Mouse (Mus musculus) liver, embryonic 16.5 days (tissue): Measurements from ENCODE around the gene Psmc3ip. TPM values are rescaled to one million over a fixed set of nuclear protein-coding genes. Genes with fewer than 3 reads are reported as not detected.
"Not testable (repeated sequence)": the region's sequence is repeated elsewhere in the genome, so short reads cannot be mapped to it uniquely, and the experiment has no call there.

Source experiments
- ATAC-seq: fragments of 200-750 bp; cut with Nextera tagmentation; 2 replicates; pipeline ENCODE4 v1.8.0; 2017; ENCODE audit warnings: low read depth, mild to moderate bottlenecking, moderate number of reproducible peaks, moderate library complexity
- H3K27ac ChIP-seq: fragments of 300-500 bp; sonication (generic); 2 replicates; pipeline ENCODE4 v1.5.1; 2014; ENCODE audit warnings: mild to moderate bottlenecking, low read length
- H3K27me3 ChIP-seq: fragments of 300-500 bp; sonication (generic); 2 replicates; pipeline ENCODE4 v1.6.1; 2014; ENCODE audit warnings: low read depth, low read length, mixed read lengths; ENCODE audit not compliant: control insufficient read depth, insufficient read depth
- H3K36me3 ChIP-seq: fragments of 300-500 bp; sonication (generic); 2 replicates; pipeline ENCODE4 v1.6.1; 2014; ENCODE audit warnings: mild to moderate bottlenecking; ENCODE audit not compliant: control insufficient read depth, insufficient read depth
- H3K4me1 ChIP-seq: fragments of 300-500 bp; sonication (generic); 2 replicates; pipeline ENCODE4 v1.6.1; 2014; ENCODE audit warnings: low read depth, low read length, mixed read lengths; ENCODE audit not compliant: control insufficient read depth
- H3K4me2 ChIP-seq: fragments of 300-500 bp; sonication (generic); 2 replicates; pipeline ENCODE4 v1.6.1; 2014; ENCODE audit warnings: low read depth, low read length, mixed read lengths
- H3K4me3 ChIP-seq: fragments of 300-500 bp; sonication (generic); 2 replicates; pipeline ENCODE4 v1.5.1; 2014; ENCODE audit warnings: low read depth, mild to moderate bottlenecking, low read length
- H3K9ac ChIP-seq: fragments of 300-500 bp; sonication (generic); 2 replicates; pipeline ENCODE4 v1.6.1; 2014; ENCODE audit warnings: low read depth, low read length
- H3K9me3 ChIP-seq: fragments of 300-500 bp; sonication (generic); replicated peaks from 2 replicates; pipeline ENCODE4 v1.6.1; 2016; ENCODE audit warnings: low read length; ENCODE audit not compliant: control insufficient read depth
- WGBS: fragments of 180-500 bp; shearing (Covaris S2); extraction: QIAGEN DNeasy Blood & Tissue Kit; methylation state at CpG from one replicate; pipeline ENCODE4 v1.1.7; 2014; ENCODE audit not compliant: insufficient replicate concordance; 5-methylcytosine and 5-hydroxymethylcytosine counted together
- polyA plus RNA-seq: library from polyadenylated mRNA; unstranded; fragments of >200 nt; fragmentation: Nextera tagmentation; extraction: Ambion mirVana; gene quantifications from 2 replicates; pipeline ENCODE4 v1.2.1, GENCODE M21; 2015

The Psmc3ip gene
- polyA plus RNA-seq, 1 experiment from 2014 or later: 11.7 TPM

- H3K9me3 ChIP-seq: no peaks in the 10 kb centered on the region
- peaks cover 8% of the 10 kb centered on the region for H3K4me1 ChIP-seq
- no peak overlapping the region for H3K9ac ChIP-seq
- ATAC-seq: peak; percentile 53; the same call in 1 of the 2 replicates
- no peak overlapping the region for H3K4me3 ChIP-seq
- WGBS: 63% methylated on average over 13 of the region's 13 CpGs
- no peak overlapping the region for H3K27ac ChIP-seq
- H3K4me2 ChIP-seq: no peak overlapping the region
- no peaks in the 10 kb centered on the region for H3K36me3 ChIP-seq
- peaks cover 5% of the 10 kb centered on the region for H3K27me3 ChIP-seq
Observed at GRCm38 (mm10) chr11:101134217-101134865, 39.1 kb upstream of the Psmc3ip start.

GRCm38 (mm10) chr11:101133037-101133436 lies 37.8 kb upstream of the Psmc3ip start:
- 20% methylated on average over 12 of the region's 12 CpGs for WGBS
- H3K36me3 ChIP-seq: no peaks in the 10 kb centered on the region
- H3K9me3 ChIP-seq: no peaks in the 10 kb centered on the region
- peaks cover 8% of the 10 kb centered on the region for H3K4me1 ChIP-seq
- H3K9ac ChIP-seq: no peak overlapping the region
- no peaks in the 10 kb centered on the region for H3K27me3 ChIP-seq
- no peak for ATAC-seq
- no peak overlapping the region for H3K4me2 ChIP-seq
- H3K27ac ChIP-seq: no peak overlapping the region
- H3K4me3 ChIP-seq: no peak overlapping the region

GRCm38 (mm10) chr11:101131701-101132100 lies 36.5 kb upstream of the Psmc3ip start:
- no peaks in the 10 kb centered on the region for H3K9me3 ChIP-seq
- no peak overlapping the region for H3K4me2 ChIP-seq
- no peak for ATAC-seq
- H3K27me3 ChIP-seq: no peaks in the 10 kb centered on the region
- 81% methylated on average over 6 of the region's 6 CpGs for WGBS
- H3K4me3 ChIP-seq: no peak overlapping the region
- no peak overlapping the region for H3K27ac ChIP-seq
- H3K9ac ChIP-seq: no peak overlapping the region
- H3K36me3 ChIP-seq: peaks cover 2% of the 10 kb centered on the region
- H3K4me1 ChIP-seq: peaks cover 8% of the 10 kb centered on the region

GRCm38 (mm10) chr11:101131187-101131586 lies 36.0 kb upstream of the Psmc3ip start:
- Histone ChIP-seq H3K27ac (no peak overlapping the region), H3K9ac (no peak overlapping the region), H3K9me3 (no peaks in the 10 kb centered on the region), H3K27me3 (no peaks in the 10 kb centered on the region), H3K4me2 (no peak overlapping the region), H3K4me3 (no peak overlapping the region), H3K4me1 (peaks cover 8% of the 10 kb centered on the region), H3K36me3 (peaks cover 7% of the 10 kb centered on the region)
- 0 out of 2 replicates have a peak, but pooled peaks have one; percentile 43 for ATAC-seq
- WGBS: 49% methylated on average over 2 of the region's 2 CpGs

GRCm38 (mm10) chr11:101130056-101130756 lies 35.0 kb upstream of the Psmc3ip start:
- Histone ChIP-seq H3K36me3 (peaks cover 10% of the 10 kb centered on the region), H3K4me3 (no peak overlapping the region), H3K4me2 (no peak overlapping the region), H3K27me3 (no peaks in the 10 kb centered on the region), H3K4me1 (peaks cover 8% of the 10 kb centered on the region), H3K9me3 (no peaks in the 10 kb centered on the region), H3K9ac (no peak overlapping the region), H3K27ac (no peak overlapping the region)
- ATAC-seq: no peak
- 36% methylated on average over 18 of the region's 18 CpGs for WGBS

- Histone ChIP-seq H3K9ac (no peak overlapping the region), H3K27me3 (no peaks in the 10 kb centered on the region), H3K4me2 (no peak overlapping the region), H3K4me3 (no peak overlapping the region), H3K4me1 (peaks cover 8% of the 10 kb centered on the region), H3K9me3 (no peaks in the 10 kb centered on the region), H3K36me3 (peaks cover 10% of the 10 kb centered on the region), H3K27ac (no peak overlapping the region)
- no peak for ATAC-seq
- WGBS: 73% methylated on average over 11 of the region's 11 CpGs
Observed at GRCm38 (mm10) chr11:101128996-101129577, 33.9 kb upstream of the Psmc3ip start.

- Histone ChIP-seq H3K4me1 (peaks cover 8% of the 10 kb centered on the region), H3K9ac (no peak overlapping the region), H3K36me3 (peaks cover 14% of the 10 kb centered on the region), H3K4me3 (no peak overlapping the region), H3K27me3 (no peaks in the 10 kb centered on the region), H3K9me3 (no peaks in the 10 kb centered on the region), H3K4me2 (no peak overlapping the region), H3K27ac (no peak overlapping the region)
- 88% methylated on average over 1 of the region's 1 CpGs for WGBS
- ATAC-seq: no peak
Observed at GRCm38 (mm10) chr11:101127075-101127474, 31.8 kb upstream of the Psmc3ip start.

- not testable (repeated sequence) for H3K4me2 ChIP-seq, H3K27me3 ChIP-seq, H3K9ac ChIP-seq, ATAC-seq, H3K9me3 ChIP-seq, H3K4me3 ChIP-seq, H3K27ac ChIP-seq
- Histone ChIP-seq H3K36me3 (peaks cover 14% of the 10 kb centered on the region), H3K4me1 (peaks cover 10% of the 10 kb centered on the region)
- 82% methylated on average over 7 of the region's 9 CpGs for WGBS
Observed at GRCm38 (mm10) chr11:101125008-101125407, 29.8 kb upstream of the Psmc3ip start.

GRCm38 (mm10) chr11:101124494-101124893 lies 29.3 kb upstream of the Psmc3ip start:
- not testable (repeated sequence) for H3K27ac ChIP-seq, H3K9ac ChIP-seq, H3K4me2 ChIP-seq, H3K9me3 ChIP-seq, H3K4me1 ChIP-seq, ATAC-seq, H3K27me3 ChIP-seq, H3K4me3 ChIP-seq
- peaks cover 14% of the 10 kb centered on the region for H3K36me3 ChIP-seq
- WGBS: 88% methylated on average over 8 of the region's 8 CpGs
